In genomic region chr4:135888448-135889057, GRCm38 (mm10) we compare ENCODE assay signal across 30 mouse cellular contexts. TPM values are rescaled to one million over a fixed set of nuclear protein-coding genes. Genes with fewer than 3 reads are reported as not detected.
DNase-seq lines count a peak whose midpoint lies in the region; ATAC-seq and TF ChIP-seq lines count a peak whose summit lies in the region.
"Had no signal": no experiment of that assay in that cellular context is flagged by ENCODE, and none has a peak within 500 bp of the region (broad histone marks: within the 10 kb centered on the region; RNA-seq: fewer than 3 reads in every experiment).

No protein-coding gene starts in this region.

- TF ChIP-seq CTCF in liver, adult 2 months (IDR thresholded peaks at IDR 0.05; ENCODE audit: low read depth, low read length), result no peak
- TF ChIP-seq CTCF in E14TG2a.4 (conservative IDR thresholded peaks at IDR 0.05; ENCODE audit: low read length), result no peak
- TF ChIP-seq CTCF in bone marrow, adult 2 months (IDR thresholded peaks at IDR 0.05; ENCODE audit: control insufficient read depth, insufficient read depth, low read length), result no peak

- no peak for TF ChIP-seq POLR2A in liver, adult 2 months (IDR thresholded peaks at IDR 0.05; ENCODE audit: extremely low read depth, insufficient read depth, low read length)
- TF ChIP-seq POLR2A in bone marrow, adult 2 months (IDR thresholded peaks at IDR 0.05; ENCODE audit: borderline replicate concordance, control insufficient read depth, low read depth, low read length), result peak; percentile 11; the same call in 1 of the 2 replicates

- H3K4me1 ChIP-seq in liver, adult 2 months (ENCODE audit: control insufficient read depth, insufficient read depth, low read length), result peaks cover 4% of the 10 kb centered on the region; the same call in 1 of the 2 replicates
- peaks cover 12% of the 10 kb centered on the region for H3K4me1 ChIP-seq in liver, embryonic 11.5 days (replicated peaks; ENCODE audit: control insufficient read depth, insufficient read depth, low read length)
- peaks cover 51% of the 10 kb centered on the region for H3K4me1 ChIP-seq in E14TG2a.4 (replicated peaks; ENCODE audit: low read depth, low read length)
- H3K4me1 ChIP-seq in bone marrow, adult 2 months (ENCODE audit: control insufficient read depth, insufficient read depth, low read length), result peaks cover 4% of the 10 kb centered on the region; the same call in 1 of the 2 replicates
- H3K4me1 ChIP-seq in intestine, embryonic 15.5 days (replicated peaks), result no peaks in the 10 kb centered on the region
- H3K4me1 ChIP-seq: forebrain, embryonic 13.5 days; hindbrain, embryonic 15.5 days; midbrain, embryonic 13.5 days; neural tube, embryonic 15.5 days had no signal

- H3K36me3 ChIP-seq in liver, adult 2 months (ENCODE audit: control insufficient read depth, insufficient read depth, low read length), result no peaks in the 10 kb centered on the region
- no peaks in the 10 kb centered on the region for H3K36me3 ChIP-seq in liver, embryonic 11.5 days (ENCODE audit: control insufficient read depth, insufficient read depth, low read length)
- H3K36me3 ChIP-seq in E14TG2a.4 (ENCODE audit: insufficient read depth, low read length), result no peaks in the 10 kb centered on the region
- no peaks in the 10 kb centered on the region for H3K36me3 ChIP-seq in intestine, embryonic 15.5 days
- H3K36me3 ChIP-seq: heart, embryonic 13.5 days; hindbrain, embryonic 15.5 days; liver, embryonic 15.5 days; lung, embryonic 15.5 days; midbrain, embryonic 13.5 days; neural tube, embryonic 15.5 days; stomach, embryonic 15.5 days had no signal

- no peaks in the 10 kb centered on the region for H3K27me3 ChIP-seq in liver, adult 2 months (ENCODE audit: control insufficient read depth, insufficient read depth, low read length)
- no peaks in the 10 kb centered on the region for H3K27me3 ChIP-seq in liver, embryonic 11.5 days (replicated peaks; ENCODE audit: control insufficient read depth, insufficient read depth, low read length)
- H3K27me3 ChIP-seq in E14TG2a.4 (ENCODE audit: insufficient read depth, low read length), result 0 out of 2 replicates have a peak, but pooled peaks cover 2% of the 10 kb centered on the region
- no peaks in the 10 kb centered on the region for H3K27me3 ChIP-seq in intestine, embryonic 15.5 days (replicated peaks)
- H3K27me3 ChIP-seq: forebrain, embryonic 13.5 days; heart, embryonic 13.5 days; hindbrain, embryonic 15.5 days; liver, embryonic 15.5 days; lung, embryonic 15.5 days; midbrain, embryonic 13.5 days; neural tube, embryonic 15.5 days; stomach, embryonic 15.5 days had no signal

- H3K9ac ChIP-seq in liver, adult 2 months (ENCODE audit: low read depth, low read length), result no peak overlapping the region
- no peak overlapping the region for H3K9ac ChIP-seq in liver, embryonic 11.5 days (ENCODE audit: low read depth, low read length)
- no peak overlapping the region for H3K9ac ChIP-seq in intestine, embryonic 15.5 days
- H3K9ac ChIP-seq: forebrain, embryonic 13.5 days; heart, embryonic 13.5 days; hindbrain, embryonic 15.5 days; liver, embryonic 15.5 days; lung, embryonic 15.5 days; midbrain, embryonic 13.5 days; neural tube, embryonic 15.5 days; stomach, embryonic 15.5 days had no signal

- H3K4me3 ChIP-seq in liver, adult 2 months (ENCODE audit: insufficient read depth, low read depth, low read length), result no peak overlapping the region
- H3K4me3 ChIP-seq in liver, embryonic 11.5 days (ENCODE audit: low read depth, low read length), result no peak overlapping the region
- H3K4me3 ChIP-seq in E14TG2a.4 (replicated peaks; ENCODE audit: low read length), result peak overlapping the region; percentile 58
- no peak overlapping the region for H3K4me3 ChIP-seq in bone marrow, adult 2 months (replicated peaks; ENCODE audit: control insufficient read depth, low read depth, low read length)
- H3K4me3 ChIP-seq in intestine, embryonic 15.5 days (replicated peaks), result no peak overlapping the region
- H3K4me3 ChIP-seq: forebrain, embryonic 13.5 days; heart, embryonic 13.5 days; hindbrain, embryonic 15.5 days; liver, embryonic 15.5 days; lung, embryonic 15.5 days; midbrain, embryonic 13.5 days; neural tube, embryonic 15.5 days; stomach, embryonic 15.5 days had no signal

- H3K9me3 ChIP-seq in liver, embryonic 11.5 days (ENCODE audit: control insufficient read depth, low read length), result no peaks in the 10 kb centered on the region
- H3K9me3 ChIP-seq in E14TG2a.4 (ENCODE audit: low read length), result no peaks in the 10 kb centered on the region
- no peaks in the 10 kb centered on the region for H3K9me3 ChIP-seq in intestine, embryonic 15.5 days
- H3K9me3 ChIP-seq: forebrain, embryonic 13.5 days; heart, embryonic 13.5 days; hindbrain, embryonic 15.5 days; liver, embryonic 15.5 days; lung, embryonic 15.5 days; midbrain, embryonic 13.5 days; neural tube, embryonic 15.5 days; stomach, embryonic 15.5 days had no signal

- no peak for ATAC-seq in liver, embryonic 11.5 days (replicated peaks; ENCODE audit: low FRiP score)
- no peak for ATAC-seq in intestine, embryonic 15.5 days
- ATAC-seq: forebrain, embryonic 13.5 days; inflammation-experienced regulatory T-cells, adult 6 months; midbrain, embryonic 13.5 days had no signal

- 86% methylated on average over 24 of the region's 24 CpGs for WGBS in liver, adult 2 months
- 83% methylated on average over 24 of the region's 24 CpGs for WGBS in liver, embryonic 11.5 days
- WGBS in bone marrow, adult 2 months, result 87% methylated on average over 24 of the region's 24 CpGs
- 87% methylated on average over 24 of the region's 24 CpGs for WGBS in intestine, embryonic 15.5 days

- no peaks in the 10 kb centered on the region for H3K79me2 ChIP-seq in liver, adult 2 months (ENCODE audit: control insufficient read depth, insufficient read depth, low read length)

- no peak overlapping the region for H3K27ac ChIP-seq in liver, adult 2 months (replicated peaks; ENCODE audit: insufficient read depth, low read depth, low read length)
- H3K27ac ChIP-seq in liver, embryonic 11.5 days (ENCODE audit: low read depth, low read length), result no peak overlapping the region
- H3K27ac ChIP-seq in bone marrow, adult 2 months (ENCODE audit: control insufficient read depth, insufficient read depth, low read depth, low read length, poor library complexity), result no peak overlapping the region
- H3K27ac ChIP-seq in intestine, embryonic 15.5 days, result no peak overlapping the region
- H3K27ac ChIP-seq: forebrain, embryonic 13.5 days; heart, embryonic 13.5 days; hindbrain, embryonic 15.5 days; liver, embryonic 15.5 days; lung, embryonic 15.5 days; midbrain, embryonic 13.5 days; neural tube, embryonic 15.5 days; stomach, embryonic 15.5 days had no signal

- H3K4me2 ChIP-seq in liver, embryonic 11.5 days, result no peak overlapping the region
- no peak overlapping the region for H3K4me2 ChIP-seq in intestine, embryonic 15.5 days (replicated peaks)
- H3K4me2 ChIP-seq: forebrain, embryonic 13.5 days; heart, embryonic 13.5 days; hindbrain, embryonic 15.5 days; liver, embryonic 15.5 days; lung, embryonic 15.5 days; midbrain, embryonic 13.5 days; neural tube, embryonic 15.5 days; stomach, embryonic 15.5 days had no signal

- peak; percentile 47 for DNase-seq in liver, adult 2 months (ENCODE audit: extremely low read depth, low read depth, low spot score)
- no peak for DNase-seq in liver, embryonic 11.5 days (ENCODE audit: low spot score)
- peak; percentile 29 for DNase-seq in ES-CJ7 (ENCODE audit: low read depth, low spot score)
- DNase-seq in right cerebral cortex, adult 2 months (ENCODE audit: low spot score in 2 of 2), result no peak
- DNase-seq: adrenal gland, adult 8-10 months; cerebellum, adult 11 months; cerebellum, adult 9-10 months; cerebellum, postnatal 36 days; gastrocnemius, postnatal 14 days; heart, postnatal 10 days; kidney, adult 18-20 months; kidney, postnatal 4 days; layer of hippocampus, postnatal 36 days; left cerebral cortex, postnatal 4 days; lung, postnatal 36 days; retina, postnatal 1 day; right cerebral cortex, postnatal 25 days; thymus, adult 2 months had no signal

RNA-seq across cellular contexts. Expression of gene Cnr2, which starts 6.6 kb away (rescaled TPM):
- 3.0 and 3.9 TPM in 2 replicates for total RNA-seq in liver, adult 2 months (2014; rRNA removed)
- polyA plus RNA-seq in liver, adult 2 months (2012; rRNA removed), result 1.4 and 2.1 TPM in 2 replicates
- polyA plus RNA-seq in liver, embryonic 11.5 days (2014; fragmentation: Nextera tagmentation; extraction: Ambion mirVana), result 6.3 and 7.1 TPM in 2 replicates
- polyA plus RNA-seq in bone marrow, adult 2 months (2011; ENCODE audit: insufficient read depth, insufficient read length, low replicate concordance, missing spikeins), result 4.6 and 12.2 TPM in 2 replicates
- polyA plus RNA-seq in intestine, embryonic 15.5 days (2015; fragmentation: Nextera tagmentation; extraction: Ambion mirVana), result 0.28 and 0.42 TPM in 2 replicates

RNA-seq across cellular contexts. Expression of gene Pnrc2, which starts 14.9 kb away (rescaled TPM):
- total RNA-seq in liver, adult 2 months (2014; rRNA removed), result 37.3 and 56.5 TPM in 2 replicates
- 6.7 and 12.2 TPM in 2 replicates for polyA plus RNA-seq in liver, adult 2 months (2012; rRNA removed)
- 133 and 147 TPM in 2 replicates for polyA plus RNA-seq in liver, embryonic 11.5 days (2014; fragmentation: Nextera tagmentation; extraction: Ambion mirVana)
- polyA plus RNA-seq in bone marrow, adult 2 months (2011; ENCODE audit: insufficient read depth, insufficient read length, low replicate concordance, missing spikeins), result 37.3 and 38.3 TPM in 2 replicates
- 164 and 177 TPM in 2 replicates for polyA plus RNA-seq in intestine, embryonic 15.5 days (2015; fragmentation: Nextera tagmentation; extraction: Ambion mirVana)

RNA-seq across cellular contexts. Expression of gene Fuca1, which starts 32.0 kb away (rescaled TPM):
- 45.7 and 46.4 TPM in 2 replicates for total RNA-seq in liver, adult 2 months (2014; rRNA removed)
- polyA plus RNA-seq in liver, adult 2 months (2012; rRNA removed), result 54.9 and 58.7 TPM in 2 replicates
- polyA plus RNA-seq in liver, embryonic 11.5 days (2014; fragmentation: Nextera tagmentation; extraction: Ambion mirVana), result 39.6 and 47.7 TPM in 2 replicates
- 57.7 and 172 TPM in 2 replicates for polyA plus RNA-seq in bone marrow, adult 2 months (2011; ENCODE audit: insufficient read depth, insufficient read length, low replicate concordance, missing spikeins)
- 134 and 154 TPM in 2 replicates for polyA plus RNA-seq in intestine, embryonic 15.5 days (2015; fragmentation: Nextera tagmentation; extraction: Ambion mirVana)

RNA-seq across cellular contexts. Expression of gene Srsf10, which starts 33.0 kb away (rescaled TPM):
- total RNA-seq in liver, adult 2 months (2014; rRNA removed), result 32.9 and 37.0 TPM in 2 replicates
- polyA plus RNA-seq in liver, adult 2 months (2012; rRNA removed), result 31.3 and 36.4 TPM in 2 replicates
- 233 and 249 TPM in 2 replicates for polyA plus RNA-seq in liver, embryonic 11.5 days (2014; fragmentation: Nextera tagmentation; extraction: Ambion mirVana)
- 221 and 300 TPM in 2 replicates for polyA plus RNA-seq in bone marrow, adult 2 months (2011; ENCODE audit: insufficient read depth, insufficient read length, low replicate concordance, missing spikeins)
- 177 and 214 TPM in 2 replicates for polyA plus RNA-seq in intestine, embryonic 15.5 days (2015; fragmentation: Nextera tagmentation; extraction: Ambion mirVana)

RNA-seq across cellular contexts. Expression of gene Hmgcl, which starts 57.7 kb away (rescaled TPM):
- total RNA-seq in liver, adult 2 months (2014; rRNA removed), result 179 and 187 TPM in 2 replicates
- 266 and 291 TPM in 2 replicates for polyA plus RNA-seq in liver, adult 2 months (2012; rRNA removed)
- polyA plus RNA-seq in liver, embryonic 11.5 days (2014; fragmentation: Nextera tagmentation; extraction: Ambion mirVana), result 97.1 and 104 TPM in 2 replicates
- polyA plus RNA-seq in bone marrow, adult 2 months (2011; ENCODE audit: insufficient read depth, insufficient read length, low replicate concordance, missing spikeins), result 39.0 and 65.5 TPM in 2 replicates
- 105 and 113 TPM in 2 replicates for polyA plus RNA-seq in intestine, embryonic 15.5 days (2015; fragmentation: Nextera tagmentation; extraction: Ambion mirVana)

Comparison
In these comparisons a context has a peak if more than half of its experiments do, and no peak if none do; other contexts are left out.
1. DNase-seq: peak in liver, adult 2 months (single experiment) and ES-CJ7 (single experiment); none in liver, embryonic 11.5 days (single experiment) and right cerebral cortex, adult 2 months (0 of 2).